Mouse (Mus musculus) small intestine, adult 2 months (tissue): ENCODE measurements at regions not wholly inside any gene's neighbourhood (a gene's known extent, or its start where the extent isn't known, plus 50 kb on each side); places are given as distances from the start of the nearest gene placed in this dataset.

Experiments used
- CTCF ChIP-seq: fragments of 200-500 bp; IDR thresholded peaks from 2 replicates; pipeline ENCODE4 v1.5.1; 2012; ENCODE audit warnings: low read depth, mild to moderate bottlenecking, control low read depth, inconsistent platforms, low read length, moderate library complexity, mixed read lengths; ENCODE audit not compliant: insufficient replicate concordance, insufficient read length; ENCODE audit errors: extremely low read depth
- POLR2A ChIP-seq: fragments of 200-500 bp; IDR thresholded peaks from 2 replicates; pipeline ENCODE4 v1.6.1; 2012; ENCODE audit warnings: low read depth, mild to moderate bottlenecking, control low read depth, inconsistent platforms, low read length, moderate library complexity

DNA sequence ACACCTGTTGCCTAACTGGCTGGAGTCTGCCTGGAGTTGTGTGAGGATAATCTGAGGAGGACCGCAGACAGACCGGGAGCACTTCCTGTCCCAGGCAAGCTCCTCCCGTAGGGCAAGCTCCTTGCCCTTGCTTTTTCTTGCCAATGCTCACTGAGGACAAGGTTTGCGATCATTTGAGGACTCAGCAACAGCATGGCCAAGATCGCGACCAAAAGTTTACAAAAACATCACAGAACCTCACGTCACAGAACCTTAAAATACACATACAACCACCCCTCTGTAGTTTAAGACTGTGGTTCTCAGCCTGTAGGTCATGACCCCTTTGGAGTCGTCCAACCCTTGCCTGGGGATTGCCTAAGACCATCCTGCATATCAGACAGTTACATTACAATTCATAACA, 383.7 kb upstream of the Arid1b start:
- TF ChIP-seq CTCF (no peak), POLR2A (no peak)
